Mouse (Mus musculus) spleen, postnatal 10 days (tissue): ENCODE measurements around the gene Rrp7a.
"Not testable (repeated sequence)": the region's sequence is repeated elsewhere in the genome, so short reads cannot be mapped to it uniquely, and the experiment has no call there.

Experiments used
- DNase-seq, 2 experiments: peaks; one replicate each; pipeline ENCODE4 v3.0.0; 2021 to 2022; ENCODE audit warnings: low spot score in 2 of 2

Gene Rrp7a

DNA sequence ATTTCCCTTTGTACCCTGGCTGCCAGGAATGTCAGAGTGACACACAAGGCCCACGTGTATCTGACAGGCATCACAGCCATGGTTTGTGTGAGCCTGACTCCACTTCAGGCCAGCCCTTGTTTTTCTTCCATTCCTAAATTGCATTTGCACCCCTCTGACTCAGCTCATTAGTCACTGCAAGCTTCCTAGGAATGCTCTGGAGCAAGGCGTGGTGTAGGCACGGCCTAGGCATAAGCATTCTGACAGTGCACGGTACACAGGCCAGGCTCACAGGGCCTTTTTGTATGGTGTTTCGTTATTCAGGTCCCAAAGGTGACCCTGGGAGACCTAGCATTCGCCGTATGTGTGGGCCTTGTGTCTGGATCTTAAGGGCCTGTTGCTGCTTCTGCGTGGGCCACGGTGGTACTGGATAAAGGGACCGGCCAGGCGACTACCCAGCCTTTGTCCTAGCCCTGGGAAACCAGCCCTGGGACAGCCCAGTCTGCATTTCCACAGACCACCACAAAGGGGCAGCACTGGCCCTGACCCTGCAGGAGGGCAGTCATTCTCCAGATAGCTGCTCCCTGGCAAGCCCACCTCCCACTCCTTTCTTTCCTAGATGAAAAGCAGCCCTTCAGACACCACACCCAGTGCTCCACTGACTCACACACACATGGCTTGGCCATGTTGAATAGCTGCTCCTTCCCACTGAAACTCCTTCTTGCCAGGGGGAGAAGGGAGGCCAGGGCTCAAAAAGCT lies 34.5 kb upstream of the Rrp7a start:
- DNase-seq: peak; percentile 57 to 75

DNA sequence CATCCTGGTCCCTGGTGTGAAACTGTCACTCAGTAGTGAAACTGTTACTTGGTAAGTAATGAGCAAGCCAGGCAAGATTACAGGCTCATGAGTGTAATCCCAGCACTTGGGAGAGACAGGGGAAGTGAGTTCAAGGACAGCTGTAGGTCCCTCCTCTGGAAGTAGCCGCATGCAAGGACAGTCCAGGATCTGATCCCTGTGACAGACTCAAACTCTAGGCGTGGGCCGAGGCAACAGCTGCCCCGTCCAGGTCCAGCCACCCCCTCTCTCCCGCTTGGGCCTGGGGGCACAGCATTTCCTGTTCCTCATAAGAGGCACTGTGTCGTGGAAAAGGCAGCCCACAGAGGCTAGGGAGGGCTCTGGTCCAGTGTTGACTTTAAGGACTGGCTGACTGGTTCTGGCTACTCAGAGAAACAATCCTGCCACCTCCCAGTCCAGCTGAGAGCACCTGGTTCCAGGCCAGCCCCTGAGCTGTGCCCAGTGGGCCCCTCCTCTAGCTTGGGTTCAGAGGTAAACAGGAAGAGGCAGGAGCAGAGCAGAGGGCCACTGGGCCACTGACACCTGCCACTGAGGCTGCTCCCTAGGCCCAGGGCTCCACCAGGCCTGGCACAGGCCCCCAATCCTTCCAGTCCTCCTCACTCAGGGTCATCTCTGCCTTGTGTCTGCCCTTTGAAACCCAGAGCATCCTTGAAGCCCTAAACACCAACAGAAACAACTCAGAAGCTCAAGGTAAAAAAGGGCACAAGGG lies 33.2 kb upstream of the Rrp7a start:
- no peak for DNase-seq

- DNase-seq: no peak
Measured at GRCm38 (mm10) chr15:83154309-83154708, 31.7 kb upstream of the Rrp7a start.

- no peak for DNase-seq
Measured at GRCm38 (mm10) chr15:83150694-83151093, 28.1 kb upstream of the Rrp7a start.

GRCm38 (mm10) chr15:83150073-83150442 lies 27.5 kb upstream of the Rrp7a start:
- DNase-seq: no peak

GRCm38 (mm10) chr15:83149196-83150072 lies 26.8 kb upstream of the Rrp7a start, which contains the start of gene Poldip3:
TSS of gene Poldip3 (minus strand) at chr15:83149384.
- DNase-seq: peak; percentile 98 to 99

GRCm38 (mm10) chr15:83148801-83149195 lies 26.2 kb upstream of the Rrp7a start:
- no peak for DNase-seq

DNA sequence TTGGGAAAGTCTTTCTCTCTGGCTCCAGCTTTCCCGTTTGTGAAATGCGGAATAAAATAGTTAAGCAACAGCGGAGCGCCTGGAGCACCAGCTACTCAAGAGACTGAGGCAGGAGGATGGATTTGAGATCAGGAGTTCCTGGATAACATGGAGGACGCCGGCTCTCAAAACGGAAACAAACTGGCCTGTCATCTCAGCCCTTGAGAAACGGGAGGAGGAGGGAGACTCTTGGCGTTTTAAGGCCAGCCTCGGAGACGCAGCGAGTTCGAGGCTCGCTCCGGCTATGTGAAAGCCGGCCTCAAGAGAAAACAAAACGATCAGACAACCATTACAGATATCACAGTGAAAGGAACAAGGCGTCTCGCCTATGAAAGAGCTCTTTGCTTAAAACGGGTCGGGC lies 25.8 kb upstream of the Rrp7a start:
- no peak for DNase-seq

DNA sequence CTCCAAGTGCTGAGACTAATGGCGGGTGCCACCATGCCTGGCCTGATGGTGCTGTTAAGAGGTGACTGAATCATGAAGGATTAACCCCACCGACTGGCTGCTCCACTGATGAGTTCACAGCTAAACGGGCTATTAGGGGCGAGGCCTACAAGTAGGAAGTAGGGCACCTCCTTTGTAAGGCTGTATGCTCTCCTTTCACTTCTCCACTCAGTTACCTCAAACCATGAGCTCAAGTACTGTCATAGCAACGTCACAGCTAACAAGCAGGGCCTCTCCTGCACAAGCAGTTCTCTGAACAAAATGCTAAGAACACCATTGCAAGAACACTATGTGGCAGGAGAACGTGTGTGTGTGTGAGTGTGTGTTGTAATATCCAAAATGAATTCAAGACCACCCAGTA lies 22.9 kb upstream of the Rrp7a start:
- DNase-seq: no peak

- no peak for DNase-seq
Measured at GRCm38 (mm10) chr15:83142861-83143260, 20.3 kb upstream of the Rrp7a start.

- no peak for DNase-seq
Measured at GRCm38 (mm10) chr15:83135654-83136053, 13.1 kb upstream of the Rrp7a start.

- DNase-seq: no peak
Measured at GRCm38 (mm10) chr15:83134671-83135070, 12.1 kb upstream of the Rrp7a start.

GRCm38 (mm10) chr15:83129530-83130231 lies 7.1 kb upstream of the Rrp7a start:
- DNase-seq: no peak

DNA sequence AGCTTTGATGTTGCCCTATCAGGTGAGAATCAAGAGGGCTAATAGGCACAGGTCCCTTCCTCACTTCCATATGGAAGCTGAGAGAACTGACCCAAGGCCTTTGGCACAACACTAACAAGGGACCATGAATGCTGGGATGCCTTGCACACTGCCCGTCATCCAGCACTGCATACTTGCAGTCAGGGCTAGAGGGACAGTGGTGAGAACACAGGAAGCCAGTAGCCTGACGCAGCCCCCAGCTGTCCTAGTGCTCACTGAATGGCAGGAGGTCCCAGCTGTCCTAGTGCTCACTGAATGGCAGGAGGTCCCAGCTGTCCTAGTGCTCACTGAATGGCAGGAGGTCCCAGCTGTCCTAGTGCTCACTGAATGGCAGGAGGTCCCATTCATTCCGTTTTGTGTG lies 4.4 kb upstream of the Rrp7a start:
- DNase-seq: not testable (repeated sequence)

DNA sequence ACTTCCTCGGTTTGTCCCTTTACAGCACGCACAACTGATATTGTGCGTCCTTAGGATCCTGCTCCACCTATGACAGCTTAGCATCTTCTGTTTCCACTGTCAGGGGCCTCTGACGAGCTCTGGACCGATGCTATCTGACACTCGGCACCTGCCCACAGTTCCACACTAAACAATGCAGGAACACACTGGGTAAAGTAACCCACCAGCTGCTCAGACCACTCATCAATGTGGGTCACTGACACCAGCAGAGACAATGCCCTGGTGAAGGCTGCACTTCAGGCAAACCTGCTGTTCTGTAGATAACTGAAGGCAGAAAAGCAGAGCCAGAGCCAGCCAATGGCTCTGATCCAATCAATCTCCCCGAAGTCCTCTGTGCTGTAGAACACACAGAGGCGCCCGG lies 4.0 kb upstream of the Rrp7a start:
- DNase-seq: no peak

DNA sequence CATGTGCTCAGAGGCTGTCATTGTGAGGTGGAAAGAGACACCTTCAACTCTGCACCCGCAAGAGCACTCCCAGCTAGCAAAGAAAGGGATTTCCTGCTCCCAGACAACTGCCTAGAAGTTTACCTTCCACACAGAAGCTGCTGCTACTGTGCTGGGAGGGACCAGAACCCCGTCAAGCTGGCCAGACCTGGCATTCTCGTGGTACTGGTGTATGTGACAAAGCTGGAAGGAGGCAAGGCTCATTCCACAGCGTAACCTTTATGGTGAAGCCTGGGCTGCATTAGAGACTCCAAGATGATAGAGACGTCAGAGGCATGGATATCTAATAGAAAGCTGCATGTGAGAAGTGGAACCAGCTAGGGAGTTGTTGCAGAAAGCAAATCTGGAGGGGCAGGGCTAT lies 2.0 kb upstream of the Rrp7a start:
- DNase-seq: no peak

DNA sequence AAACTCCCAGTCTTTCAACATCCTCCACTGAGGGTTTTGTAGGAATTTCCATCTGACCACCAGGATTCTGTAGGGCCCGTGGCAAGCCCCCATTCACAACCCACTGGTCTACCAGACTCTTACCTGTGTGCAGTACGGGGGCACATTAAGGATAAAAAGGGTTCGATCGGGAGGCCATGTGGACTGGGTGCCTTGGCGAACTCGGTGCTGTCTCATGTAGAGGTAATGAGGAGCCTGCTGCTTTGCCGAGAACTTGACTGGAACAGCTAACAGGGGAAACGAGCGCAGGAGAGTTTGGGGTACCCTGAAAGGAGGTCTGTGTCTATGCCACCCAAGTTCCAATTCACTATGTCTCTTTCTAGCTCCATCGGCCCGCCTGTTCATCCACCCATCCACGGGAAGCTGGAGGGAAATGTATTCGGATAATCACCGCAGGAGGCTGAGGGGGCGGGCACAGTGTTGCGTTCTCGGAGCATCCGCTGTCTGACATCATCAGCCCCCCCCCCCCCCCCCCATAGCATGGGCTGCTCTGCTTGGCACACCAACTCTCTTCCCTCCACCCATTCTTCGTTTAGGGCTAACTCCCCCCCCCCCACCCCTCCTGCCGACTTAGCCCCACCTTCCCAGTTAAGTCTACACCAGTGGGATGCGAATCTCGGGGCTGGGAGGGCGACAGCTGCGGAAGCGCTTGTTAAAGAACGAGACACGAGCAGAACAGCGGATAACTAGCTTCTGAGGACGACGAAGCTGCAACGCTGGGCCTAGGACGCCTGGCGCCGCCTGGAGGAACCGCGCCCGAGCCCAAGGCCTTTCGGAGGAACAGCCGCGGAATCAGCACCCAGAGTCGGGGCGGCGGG lies 664 bp downstream of the Rrp7a start:
- DNase-seq: peak in 1 of 2 experiments; percentile 58

DNA sequence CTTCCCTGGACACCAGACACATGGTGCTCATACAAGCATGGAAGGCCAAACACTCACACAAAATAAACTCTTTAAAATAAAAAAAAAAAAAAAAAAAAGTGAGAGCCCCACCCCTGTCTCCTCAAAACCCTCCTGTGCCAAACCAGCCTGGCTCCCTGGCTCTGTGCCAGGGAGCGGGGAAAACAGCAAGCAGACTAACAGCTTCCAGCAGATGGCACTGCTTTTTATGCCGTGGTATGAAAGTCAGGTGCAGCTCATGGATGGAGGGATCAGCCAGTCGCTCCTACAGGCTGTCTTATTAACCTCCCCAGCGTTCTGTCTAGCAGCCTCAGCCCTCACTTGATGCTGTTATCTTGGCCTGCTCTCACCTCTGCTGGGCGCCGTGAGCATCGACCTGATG lies 4.2 kb downstream of the Rrp7a start:
- DNase-seq: peak in 1 of 2 experiments; percentile 45

- no peak for DNase-seq
Measured at GRCm38 (mm10) chr15:83115071-83115470, 7.5 kb downstream of the Rrp7a start.

DNA sequence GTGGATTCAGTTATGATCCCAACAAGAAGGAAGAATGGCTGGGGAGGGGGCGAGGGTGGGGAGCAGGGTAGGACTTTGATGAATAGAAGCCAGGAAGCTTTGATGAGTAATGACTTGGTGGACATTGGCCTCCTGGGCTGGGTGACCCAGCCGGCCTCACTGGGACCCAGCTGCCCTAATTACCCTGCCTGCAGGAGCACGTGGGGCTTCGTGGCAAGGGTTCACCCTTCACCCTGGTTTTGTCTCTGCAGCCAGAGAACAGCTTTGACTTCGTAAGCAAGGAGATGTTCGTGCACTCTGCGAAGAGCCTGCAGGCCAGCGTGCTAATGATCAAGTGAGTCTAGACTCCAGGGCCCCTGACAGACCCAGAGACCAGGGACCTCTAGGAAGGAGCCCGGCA lies 8.5 kb downstream of the Rrp7a start:
- DNase-seq: no peak

DNA sequence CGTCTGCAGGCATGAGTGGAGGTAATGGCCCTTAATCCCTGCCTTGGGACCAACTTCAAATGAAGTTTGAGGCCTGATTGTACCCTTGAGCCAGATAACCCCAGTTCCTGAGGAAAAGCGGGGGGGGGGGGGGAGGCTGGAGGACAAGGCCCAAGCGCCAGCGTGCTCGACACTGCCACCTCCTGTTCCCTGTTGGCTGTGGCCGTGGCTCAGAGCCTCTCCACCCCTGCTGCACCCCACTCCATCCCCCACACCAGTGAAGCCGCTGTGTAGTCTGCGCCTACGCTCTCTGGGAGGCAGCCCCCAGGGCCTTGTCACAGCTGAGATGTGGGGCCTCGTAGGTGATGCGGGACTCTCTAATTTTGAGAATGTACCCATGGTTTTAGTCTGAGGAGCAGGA lies 9.7 kb downstream of the Rrp7a start:
- peak; percentile 30 to 76 for DNase-seq
